Mouse (Mus musculus) E14TG2a.4 (cell line): ENCODE measurements around the gene Sh2d7.

Source experiments
- CTCF ChIP-seq: conservative IDR thresholded peaks from 2 replicates; pipeline ENCODE4 v1.5.1; 2014; ENCODE audit warnings: low read length
- NANOG ChIP-seq: IDR thresholded peaks from 2 replicates; pipeline ENCODE4 v1.6.1; 2014; ENCODE audit warnings: borderline replicate concordance, low read length, mixed read lengths

GRCm38 (mm10) chr9:54585839-54586198 lies 47.0 kb downstream of the Sh2d7 start:
- TF ChIP-seq CTCF (no peak), NANOG (no peak)
